Mouse (Mus musculus): ENCODE results near the gene Rundc3b. TPM values are rescaled to one million over a fixed set of nuclear protein-coding genes. Genes with fewer than 3 reads are reported as not detected.
A peak's percentile ranks its signal among the peaks of the same experiment; 100 is the strongest.

Rundc3b gene
- polyA plus RNA-seq, 1 experiment from 2014 or later = 59.9 TPM

- H3K4me3 ChIP-seq (replicated peaks; ENCODE audit: low read depth, low read length) = no peak overlapping the region
- no peaks in the 10 kb centered on the region for H3K9me3 ChIP-seq (ENCODE audit: control insufficient read depth, low read length)
- H3K36me3 ChIP-seq (ENCODE audit: control insufficient read depth, insufficient read depth, low read length) = peaks cover 5% of the 10 kb centered on the region; the same call in 1 of the 2 replicates
- WGBS = 81% methylated on average over 7 of the region's 7 CpGs
- DNase-seq (no peak), ATAC-seq (ENCODE audit: low FRiP score, low TSS enrichment) (no peak)
- no peak overlapping the region for H3K9ac ChIP-seq (replicated peaks; ENCODE audit: low read length)
- no peaks in the 10 kb centered on the region for H3K4me1 ChIP-seq (ENCODE audit: control insufficient read depth, insufficient read depth, low read length)
- H3K27me3 ChIP-seq (ENCODE audit: control insufficient read depth, insufficient read depth, low read length) = no peaks in the 10 kb centered on the region
- H3K27ac ChIP-seq (replicated peaks; ENCODE audit: low read depth, low read length) = no peak overlapping the region
- H3K4me2 ChIP-seq (ENCODE audit: low read length) = no peak overlapping the region
Measured at GRCm38 (mm10) chr5:8541120-8542117, 81.3 kb downstream of the Rundc3b start.

- no peak overlapping the region for H3K4me3 ChIP-seq (replicated peaks; ENCODE audit: low read depth, low read length)
- no peak for ATAC-seq (ENCODE audit: low FRiP score, low TSS enrichment)
- H3K4me2 ChIP-seq (ENCODE audit: low read length) = no peak overlapping the region
- no peaks in the 10 kb centered on the region for H3K27me3 ChIP-seq (ENCODE audit: control insufficient read depth, insufficient read depth, low read length)
- H3K4me1 ChIP-seq (ENCODE audit: control insufficient read depth, insufficient read depth, low read length) = no peaks in the 10 kb centered on the region
- H3K9ac ChIP-seq (replicated peaks; ENCODE audit: low read length) = no peak overlapping the region
- 50% methylated on average over 3 of the region's 3 CpGs for WGBS
- H3K9me3 ChIP-seq (ENCODE audit: control insufficient read depth, low read length) = no peaks in the 10 kb centered on the region
- DNase-seq = no peak
- H3K27ac ChIP-seq (replicated peaks; ENCODE audit: low read depth, low read length) = no peak overlapping the region
- H3K36me3 ChIP-seq (ENCODE audit: control insufficient read depth, insufficient read depth, low read length) = 0 out of 2 replicates have a peak, but pooled peaks cover 4% of the 10 kb centered on the region
Measured at GRCm38 (mm10) chr5:8519006-8519405, 103.7 kb downstream of the Rundc3b start.

- H3K9ac ChIP-seq (replicated peaks; ENCODE audit: low read length) = no peak overlapping the region
- no peaks in the 10 kb centered on the region for H3K27me3 ChIP-seq (ENCODE audit: control insufficient read depth, insufficient read depth, low read length)
- ATAC-seq (ENCODE audit: low FRiP score, low TSS enrichment) = no peak
- H3K9me3 ChIP-seq (ENCODE audit: control insufficient read depth, low read length) = no peaks in the 10 kb centered on the region
- H3K27ac ChIP-seq (replicated peaks; ENCODE audit: low read depth, low read length) = no peak overlapping the region
- peaks cover 8% of the 10 kb centered on the region; the same call in 1 of the 2 replicates for H3K36me3 ChIP-seq (ENCODE audit: control insufficient read depth, insufficient read depth, low read length)
- DNase-seq = no peak
- no peaks in the 10 kb centered on the region for H3K4me1 ChIP-seq (ENCODE audit: control insufficient read depth, insufficient read depth, low read length)
- 79% methylated on average over 4 of the region's 4 CpGs for WGBS
- H3K4me2 ChIP-seq (ENCODE audit: low read length) = no peak overlapping the region
- H3K4me3 ChIP-seq (replicated peaks; ENCODE audit: low read depth, low read length) = no peak overlapping the region
Measured at GRCm38 (mm10) chr5:8491778-8492177, 131.0 kb downstream of the Rundc3b start.

GRCm38 (mm10) chr5:8489471-8490110, 133.2 kb downstream of the Rundc3b start:
- Histone ChIP-seq H3K4me3 (replicated peaks; ENCODE audit: low read depth, low read length) (no peak overlapping the region), H3K9ac (replicated peaks; ENCODE audit: low read length) (no peak overlapping the region), H3K27ac (replicated peaks; ENCODE audit: low read depth, low read length) (no peak overlapping the region), H3K27me3 (ENCODE audit: control insufficient read depth, insufficient read depth, low read length) (no peaks in the 10 kb centered on the region), H3K9me3 (ENCODE audit: control insufficient read depth, low read length) (no peaks in the 10 kb centered on the region), H3K4me2 (ENCODE audit: low read length) (no peak overlapping the region), H3K4me1 (ENCODE audit: control insufficient read depth, insufficient read depth, low read length) (no peaks in the 10 kb centered on the region), H3K36me3 (ENCODE audit: control insufficient read depth, insufficient read depth, low read length) (peaks cover 8% of the 10 kb centered on the region; the same call in 1 of the 2 replicates)
- peak; percentile 78 for DNase-seq
- ATAC-seq (ENCODE audit: low FRiP score, low TSS enrichment) = peak; percentile 78; the same call in 1 of the 2 replicates
- WGBS = 43% methylated on average over 6 of the region's 6 CpGs

- Histone ChIP-seq H3K27me3 (ENCODE audit: control insufficient read depth, insufficient read depth, low read length) (no peaks in the 10 kb centered on the region), H3K4me3 (replicated peaks; ENCODE audit: low read depth, low read length) (no peak overlapping the region), H3K9ac (replicated peaks; ENCODE audit: low read length) (no peak overlapping the region), H3K4me1 (ENCODE audit: control insufficient read depth, insufficient read depth, low read length) (no peaks in the 10 kb centered on the region), H3K4me2 (ENCODE audit: low read length) (no peak overlapping the region), H3K36me3 (ENCODE audit: control insufficient read depth, insufficient read depth, low read length) (peaks cover 8% of the 10 kb centered on the region; the same call in 1 of the 2 replicates), H3K27ac (replicated peaks; ENCODE audit: low read depth, low read length) (no peak overlapping the region), H3K9me3 (ENCODE audit: control insufficient read depth, low read length) (no peaks in the 10 kb centered on the region)
- ATAC-seq (ENCODE audit: low FRiP score, low TSS enrichment) = peak; percentile 44; the same call in 1 of the 2 replicates
- 19% methylated on average over 2 of the region's 2 CpGs for WGBS
- DNase-seq = peak; percentile 26
Measured at GRCm38 (mm10) chr5:8488701-8489297, 134.0 kb downstream of the Rundc3b start.

- WGBS = 53% methylated on average over 4 of the region's 4 CpGs
Measured at GRCm38 (mm10) chr5:8487989-8488700, 134.6 kb downstream of the Rundc3b start.

GRCm38 (mm10) chr5:8456561-8456960, 166.2 kb downstream of the Rundc3b start:
- H3K4me1 ChIP-seq (ENCODE audit: control insufficient read depth, insufficient read depth, low read length) = no peaks in the 10 kb centered on the region
- H3K36me3 ChIP-seq (ENCODE audit: control insufficient read depth, insufficient read depth, low read length) = 0 out of 2 replicates have a peak, but pooled peaks cover 3% of the 10 kb centered on the region
- DNase-seq (no peak), ATAC-seq (ENCODE audit: low FRiP score, low TSS enrichment) (no peak)
- 91% methylated on average over 5 of the region's 5 CpGs for WGBS
- H3K27me3 ChIP-seq (ENCODE audit: control insufficient read depth, insufficient read depth, low read length) = no peaks in the 10 kb centered on the region
- no peak overlapping the region for H3K9ac ChIP-seq (replicated peaks; ENCODE audit: low read length)
- no peak overlapping the region for H3K4me3 ChIP-seq (replicated peaks; ENCODE audit: low read depth, low read length)
- H3K4me2 ChIP-seq (ENCODE audit: low read length) = no peak overlapping the region
- no peak overlapping the region for H3K27ac ChIP-seq (replicated peaks; ENCODE audit: low read depth, low read length)
- H3K9me3 ChIP-seq (ENCODE audit: control insufficient read depth, low read length) = no peaks in the 10 kb centered on the region

More at GRCm38 (mm10) chr5:8487989-8488700, 134.6 kb downstream of the Rundc3b start:
- no peaks in the 10 kb centered on the region for H3K9me3 ChIP-seq (ENCODE audit: control insufficient read depth, low read length)
- ATAC-seq (ENCODE audit: low FRiP score, low TSS enrichment) (peak; percentile 59), DNase-seq (no peak)
- peaks cover 8% of the 10 kb centered on the region; the same call in 1 of the 2 replicates for H3K36me3 ChIP-seq (ENCODE audit: control insufficient read depth, insufficient read depth, low read length)
- no peaks in the 10 kb centered on the region for H3K4me1 ChIP-seq (ENCODE audit: control insufficient read depth, insufficient read depth, low read length)
- H3K9ac ChIP-seq (replicated peaks; ENCODE audit: low read length) = no peak overlapping the region
- no peak overlapping the region for H3K27ac ChIP-seq (replicated peaks; ENCODE audit: low read depth, low read length)
- no peak overlapping the region for H3K4me3 ChIP-seq (replicated peaks; ENCODE audit: low read depth, low read length)
- no peaks in the 10 kb centered on the region for H3K27me3 ChIP-seq (ENCODE audit: control insufficient read depth, insufficient read depth, low read length)
- no peak overlapping the region for H3K4me2 ChIP-seq (ENCODE audit: low read length)

GRCm38 (mm10) chr5:8455565-8455964, 167.2 kb downstream of the Rundc3b start:
- H3K9ac ChIP-seq (replicated peaks; ENCODE audit: low read length) = no peak overlapping the region
- 0 out of 2 replicates have a peak, but pooled peaks cover 3% of the 10 kb centered on the region for H3K36me3 ChIP-seq (ENCODE audit: control insufficient read depth, insufficient read depth, low read length)
- DNase-seq (no peak), ATAC-seq (ENCODE audit: low FRiP score, low TSS enrichment) (no peak)
- H3K27ac ChIP-seq (replicated peaks; ENCODE audit: low read depth, low read length) = no peak overlapping the region
- H3K27me3 ChIP-seq (ENCODE audit: control insufficient read depth, insufficient read depth, low read length) = no peaks in the 10 kb centered on the region
- no peak overlapping the region for H3K4me3 ChIP-seq (replicated peaks; ENCODE audit: low read depth, low read length)
- H3K4me1 ChIP-seq (ENCODE audit: control insufficient read depth, insufficient read depth, low read length) = no peaks in the 10 kb centered on the region
- H3K9me3 ChIP-seq (ENCODE audit: control insufficient read depth, low read length) = no peaks in the 10 kb centered on the region
- H3K4me2 ChIP-seq (ENCODE audit: low read length) = no peak overlapping the region
